Mouse (Mus musculus) heart, embryonic 14.5 days (tissue): Measurements from ENCODE around the gene Mettl15. TPM values are rescaled to one million over a fixed set of nuclear protein-coding genes. Genes with fewer than 3 reads are reported as not detected.

Source experiments
- ATAC-seq: fragments of 200-750 bp; cut with Nextera tagmentation; 2 replicates; pipeline ENCODE4 v1.8.0; 2017; ENCODE audit warnings: low read depth, moderate TSS enrichment; ENCODE audit not compliant: insufficient number of reproducible peaks, insufficient read depth, low FRiP score
- H3K27ac ChIP-seq, 2 experiments: fragments of 200-500 bp in 1 of 2; fragments of 300-500 bp in 1 of 2; sonication (generic) in 1 of 2; replicated peaks in 1 of 2; 2 replicates each; pipeline ENCODE4 v1.5.1; 2012 to 2014; ENCODE audit warnings: low read depth in 2 of 2, low read length in 2 of 2, control low read depth in 1 of 2, mild to moderate bottlenecking in 1 of 2, mixed read lengths in 1 of 2; ENCODE audit not compliant: control insufficient read depth in 1 of 2, insufficient read depth in 1 of 2
- H3K27me3 ChIP-seq: fragments of 300-500 bp; sonication (generic); 2 replicates; pipeline ENCODE4 v1.6.1; 2014; ENCODE audit warnings: mild to moderate bottlenecking, low read length, control low read depth; ENCODE audit not compliant: control insufficient read depth, insufficient read depth
- H3K36me3 ChIP-seq: fragments of 300-500 bp; sonication (generic); 2 replicates; pipeline ENCODE4 v1.6.1; 2014; ENCODE audit warnings: mild to moderate bottlenecking, control low read depth, low read length, mixed read lengths; ENCODE audit not compliant: control insufficient read depth, insufficient read depth
- H3K4me1 ChIP-seq, 2 experiments: fragments of 200-500 bp in 1 of 2; fragments of 300-500 bp in 1 of 2; sonication (generic) in 1 of 2; 2 replicates each; pipeline ENCODE4 v1.6.1; 2012 to 2014; ENCODE audit warnings: low read length in 2 of 2, control low read depth in 1 of 2, mixed read lengths in 1 of 2; ENCODE audit not compliant: control insufficient read depth in 2 of 2, insufficient read depth in 2 of 2
- H3K4me2 ChIP-seq: fragments of 300-500 bp; sonication (generic); 2 replicates; pipeline ENCODE4 v1.6.1; 2014; ENCODE audit warnings: mild to moderate bottlenecking, low read length
- H3K4me3 ChIP-seq, 2 experiments: fragments of 200-500 bp in 1 of 2; fragments of 300-500 bp in 1 of 2; sonication (generic) in 1 of 2; 2 replicates each; pipeline ENCODE4 v1.5.1; 2012 to 2014; ENCODE audit warnings: low read length in 2 of 2, mild to moderate bottlenecking in 2 of 2, control low read depth in 1 of 2, low read depth in 1 of 2, moderate library complexity in 1 of 2; ENCODE audit not compliant: control insufficient read depth in 1 of 2, insufficient read depth in 1 of 2
- H3K9ac ChIP-seq: fragments of 300-500 bp; sonication (generic); 2 replicates; pipeline ENCODE4 v1.6.1; 2014; ENCODE audit warnings: mild to moderate bottlenecking, low read length
- H3K9me3 ChIP-seq: fragments of 300-500 bp; sonication (generic); 2 replicates; pipeline ENCODE4 v1.6.1; 2016; ENCODE audit warnings: low read length, control low read depth; ENCODE audit not compliant: control insufficient read depth
- WGBS: fragments of 180-500 bp; shearing (Covaris S2); extraction: QIAGEN DNeasy Blood & Tissue Kit; methylation state at CpG from one replicate; pipeline ENCODE4 v1.1.7; 2014; 5-methylcytosine and 5-hydroxymethylcytosine counted together
- polyA plus RNA-seq: library from polyadenylated mRNA; unstranded; fragments of >200 nt; fragmentation: Nextera tagmentation; extraction: Ambion mirVana; gene quantifications from 2 replicates; pipeline ENCODE4 v1.2.1, GENCODE M21; 2014

The Mettl15 gene
- polyA plus RNA-seq: 17.6 and 19.3 TPM in 2 replicates

- H3K27ac ChIP-seq: peak within 1 kb of the TSS; percentile 71 to 88
- H3K9ac ChIP-seq: peak within 1 kb of the TSS; percentile 81
- H3K4me2 ChIP-seq: peak within 1 kb of the TSS; percentile 82
- peak within 1 kb of the TSS; percentile 78 to 88 for H3K4me3 ChIP-seq
- ATAC-seq: peak; percentile 95
- peaks cover 0 to 13% of the 10 kb centered on the region in 2 experiments; a peak in 1 of 4 replicates for H3K4me1 ChIP-seq
- H3K9me3 ChIP-seq: no peaks in the 10 kb centered on the region
- no peaks in the 10 kb centered on the region for H3K36me3 ChIP-seq
- under 1% methylated on average over 51 of the region's 51 CpGs for WGBS
- no peaks in the 10 kb centered on the region for H3K27me3 ChIP-seq
Observed at GRCm38 (mm10) chr2:109280600-109281340, at the start of gene Mettl15, which contains the start of gene Kif18a. Mettl15 (minus strand) TSS chr2:109280748. Kif18a (plus strand) TSS chr2:109280738.

DNA sequence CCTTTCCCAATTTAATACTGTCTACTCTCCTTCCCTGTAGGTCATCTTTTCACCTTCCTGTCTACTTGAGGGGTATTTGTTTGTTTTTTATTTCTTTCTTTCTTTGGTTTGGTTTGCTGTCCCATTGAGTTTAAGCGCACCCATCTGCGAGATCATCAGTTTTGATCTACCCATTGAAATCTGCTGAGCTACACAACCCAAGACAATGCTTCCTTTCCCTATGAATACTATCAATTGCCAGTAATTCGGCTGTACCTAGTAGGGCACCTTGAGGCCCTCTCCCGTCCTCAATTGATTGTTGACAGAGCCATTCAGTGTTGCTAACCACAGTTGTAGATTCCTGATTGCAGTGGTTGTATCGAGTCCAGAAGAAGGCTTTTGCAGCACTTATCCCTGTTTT, 30.8 kb upstream of the Mettl15 start:
- Histone ChIP-seq H3K27ac (no peak overlapping the region), H3K9me3 (no peaks in the 10 kb centered on the region), H3K36me3 (peaks cover 37% of the 10 kb centered on the region), H3K9ac (no peak overlapping the region), H3K4me3 (no peak overlapping the region), H3K27me3 (no peaks in the 10 kb centered on the region), H3K4me1 (no peaks in the 10 kb centered on the region), H3K4me2 (no peak overlapping the region)
- WGBS: 94% methylated on average over 5 of the region's 5 CpGs
- no peak for ATAC-seq

DNA sequence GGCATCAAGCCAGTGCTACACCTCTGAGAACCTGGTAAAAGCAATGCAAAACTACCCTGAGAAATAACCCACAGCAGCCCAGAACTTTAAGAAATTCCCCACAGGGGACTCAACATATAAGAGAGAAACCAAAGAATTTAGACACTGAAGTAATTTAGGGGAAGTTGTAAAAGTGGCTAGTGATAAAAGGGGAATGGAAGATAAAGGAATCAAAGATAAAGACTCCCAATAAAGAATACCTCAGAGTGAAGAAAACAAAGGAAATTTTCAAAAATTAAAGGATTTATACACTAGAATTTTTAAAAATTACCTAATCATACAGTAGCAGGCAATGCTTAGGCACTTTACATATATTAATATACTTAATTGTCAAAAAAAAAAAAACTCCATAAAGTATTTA, 23.1 kb upstream of the Mettl15 start:
- Histone ChIP-seq H3K27me3 (no peaks in the 10 kb centered on the region), H3K27ac (no peak overlapping the region), H3K4me3 (no peak overlapping the region), H3K36me3 (peaks cover 44% of the 10 kb centered on the region), H3K4me1 (no peaks in the 10 kb centered on the region), H3K9me3 (no peaks in the 10 kb centered on the region), H3K9ac (no peak overlapping the region), H3K4me2 (no peak overlapping the region)
- ATAC-seq: no peak

DNA sequence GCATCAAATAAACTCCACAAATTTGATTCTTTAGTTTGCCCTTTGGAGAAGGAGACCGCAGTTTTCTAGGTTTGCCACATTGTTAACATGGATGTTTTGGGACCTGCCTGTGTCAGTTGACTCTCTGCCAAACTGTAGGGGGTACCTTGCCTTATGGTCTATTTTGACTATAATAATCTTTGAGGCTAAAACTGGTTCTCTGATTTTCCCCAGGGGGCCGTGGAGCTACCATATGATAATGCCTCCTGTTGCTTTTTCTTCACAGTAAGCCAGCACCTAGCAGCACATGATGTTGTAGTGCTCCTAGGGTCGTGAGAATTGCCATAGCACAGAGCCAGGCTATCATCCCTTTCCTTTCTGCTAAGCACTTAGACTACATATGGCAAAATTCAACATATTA, 21.7 kb upstream of the Mettl15 start:
- H3K9me3 ChIP-seq: no peaks in the 10 kb centered on the region
- H3K27ac ChIP-seq: no peak overlapping the region
- H3K4me3 ChIP-seq: no peak overlapping the region
- H3K4me2 ChIP-seq: no peak overlapping the region
- peaks cover 40% of the 10 kb centered on the region for H3K36me3 ChIP-seq
- H3K27me3 ChIP-seq: no peaks in the 10 kb centered on the region
- H3K4me1 ChIP-seq: no peaks in the 10 kb centered on the region
- 98% methylated on average over 3 of the region's 3 CpGs for WGBS
- ATAC-seq: no peak
- H3K9ac ChIP-seq: no peak overlapping the region

DNA sequence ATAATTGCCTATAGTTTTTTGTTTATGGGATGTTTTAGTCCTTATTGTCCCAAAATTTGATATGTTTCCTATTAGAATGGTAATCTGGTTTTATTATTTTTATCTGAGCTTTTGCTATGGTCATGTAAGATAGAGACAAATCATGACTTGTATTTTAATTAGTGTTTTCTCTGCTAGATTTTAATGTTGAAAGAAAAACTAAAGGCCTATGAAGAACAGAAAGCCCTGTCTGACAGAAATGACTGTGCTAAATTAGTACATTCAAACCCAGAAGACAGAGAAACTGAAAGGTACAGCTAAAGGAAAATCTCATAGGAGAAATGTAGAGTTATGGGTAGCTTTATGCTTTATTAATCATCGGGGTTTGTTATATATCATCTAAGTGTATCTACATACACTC, 17.6 kb upstream of the Mettl15 start:
- 100% methylated on average over 1 of the region's 1 CpGs for WGBS
- H3K27ac ChIP-seq: no peak overlapping the region

GRCm38 (mm10) chr2:109296264-109296663, 15.7 kb upstream of the Mettl15 start:
- H3K27me3 ChIP-seq: no peaks in the 10 kb centered on the region

More for the DNA sequence above, 17.6 kb upstream of the Mettl15 start:
- H3K9me3 ChIP-seq: no peaks in the 10 kb centered on the region
- no peak for ATAC-seq
- peaks cover 38% of the 10 kb centered on the region for H3K36me3 ChIP-seq
- H3K9ac ChIP-seq: no peak overlapping the region
- no peaks in the 10 kb centered on the region for H3K4me1 ChIP-seq
- no peaks in the 10 kb centered on the region for H3K27me3 ChIP-seq
- H3K4me2 ChIP-seq: no peak overlapping the region
- no peak overlapping the region for H3K4me3 ChIP-seq

GRCm38 (mm10) chr2:109289327-109289726, 8.8 kb upstream of the Mettl15 start:
- Histone ChIP-seq H3K9me3 (no peaks in the 10 kb centered on the region), H3K4me2 (no peak overlapping the region), H3K27me3 (no peaks in the 10 kb centered on the region), H3K36me3 (peaks cover 56% of the 10 kb centered on the region), H3K4me3 (no peak overlapping the region), H3K4me1 (no peaks in the 10 kb centered on the region), H3K9ac (no peak overlapping the region), H3K27ac (no peak overlapping the region)
- 87% methylated on average over 6 of the region's 6 CpGs for WGBS
- ATAC-seq: no peak

More at GRCm38 (mm10) chr2:109296264-109296663, 15.7 kb upstream of the Mettl15 start:
- Histone ChIP-seq H3K4me1 (no peaks in the 10 kb centered on the region), H3K4me3 (no peak overlapping the region), H3K4me2 (no peak overlapping the region), H3K9me3 (no peaks in the 10 kb centered on the region), H3K9ac (no peak overlapping the region), H3K27ac (no peak overlapping the region), H3K36me3 (peaks cover 47% of the 10 kb centered on the region)
- no peak for ATAC-seq
- 86% methylated on average over 5 of the region's 5 CpGs for WGBS
